Mouse (Mus musculus) thymus, postnatal 14 days (tissue): ENCODE results near the gene Creb5.

Experiments
- DNase-seq: peaks from one replicate; pipeline ENCODE4 v3.0.0; 2021

Creb5 gene

GRCm38 (mm10) chr6:53653706-53654360, 366.8 kb downstream of the Creb5 start:
- DNase-seq, result no peak

DNA sequence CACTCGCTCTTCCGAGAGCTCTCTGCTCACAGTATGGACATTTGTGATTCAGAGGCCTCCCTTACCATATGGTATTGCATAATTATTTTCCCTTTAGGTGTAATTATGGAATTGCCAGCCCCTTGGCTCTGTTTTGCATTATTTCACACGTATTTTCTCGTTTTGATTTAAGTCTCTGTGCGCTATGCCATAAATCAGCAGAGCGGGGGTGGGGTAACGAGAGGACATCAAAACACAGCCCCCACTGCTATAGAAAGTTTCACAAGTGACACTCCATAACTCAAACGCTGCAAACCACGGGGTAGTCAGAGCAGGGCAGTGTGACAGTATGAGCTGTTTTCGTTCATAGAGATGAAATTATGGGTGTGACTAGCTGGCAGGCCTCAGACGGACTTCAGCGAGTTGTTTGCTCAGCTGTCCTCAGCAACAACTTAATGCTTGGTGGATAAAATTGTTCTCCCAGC, 367.3 kb downstream of the Creb5 start:
- DNase-seq, result no peak

DNA sequence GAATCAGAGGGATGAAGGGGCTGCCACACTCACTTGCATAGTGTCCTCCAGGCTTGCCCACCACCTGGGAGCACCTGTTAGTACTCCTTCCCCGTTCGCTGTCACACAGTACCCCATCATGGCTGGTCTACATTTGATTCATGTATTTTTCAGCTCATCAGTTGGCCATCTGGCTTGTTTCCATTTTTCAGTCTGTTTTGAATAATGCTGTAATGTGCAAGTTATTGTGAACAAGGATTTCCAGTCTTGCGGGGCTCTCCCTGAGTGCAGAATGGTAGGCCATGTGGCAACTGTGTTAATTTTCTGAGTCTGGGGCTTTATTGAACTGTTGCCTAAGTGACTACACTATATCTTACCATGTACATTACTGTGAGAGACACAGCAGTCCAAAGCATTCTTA, 369.4 kb downstream of the Creb5 start:
- DNase-seq, result no peak

- DNase-seq, result no peak
These were observed 370.4 kb downstream of the Creb5 start for GRCm38 (mm10) chr6:53657483-53657882.

- DNase-seq, result no peak
These were observed 376.1 kb downstream of the Creb5 start for GRCm38 (mm10) chr6:53662858-53663833.

- DNase-seq, result no peak
These were observed 377.7 kb downstream of the Creb5 start for GRCm38 (mm10) chr6:53664759-53665158.

GRCm38 (mm10) chr6:53666503-53666902, 379.4 kb downstream of the Creb5 start:
- no peak for DNase-seq

DNA sequence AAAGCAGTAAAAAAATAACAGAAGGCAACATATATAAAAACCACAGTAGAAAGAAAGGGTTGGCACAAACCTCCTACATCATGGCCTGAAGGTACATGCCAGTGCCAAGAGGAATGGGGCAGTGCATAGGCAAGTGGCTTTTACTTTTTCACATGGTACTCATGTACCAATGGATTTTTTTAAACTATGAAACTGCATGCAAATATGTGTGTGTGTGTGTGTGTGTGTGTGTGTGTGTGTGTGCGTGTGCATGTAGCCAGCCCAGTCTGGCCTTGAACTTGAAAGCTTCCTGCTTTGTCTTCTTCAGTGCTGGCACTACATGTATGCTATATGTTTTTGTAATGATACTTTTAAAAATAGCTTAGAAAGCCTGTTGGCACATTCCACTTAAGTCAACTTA, 391.2 kb downstream of the Creb5 start:
- DNase-seq, result no peak

DNA sequence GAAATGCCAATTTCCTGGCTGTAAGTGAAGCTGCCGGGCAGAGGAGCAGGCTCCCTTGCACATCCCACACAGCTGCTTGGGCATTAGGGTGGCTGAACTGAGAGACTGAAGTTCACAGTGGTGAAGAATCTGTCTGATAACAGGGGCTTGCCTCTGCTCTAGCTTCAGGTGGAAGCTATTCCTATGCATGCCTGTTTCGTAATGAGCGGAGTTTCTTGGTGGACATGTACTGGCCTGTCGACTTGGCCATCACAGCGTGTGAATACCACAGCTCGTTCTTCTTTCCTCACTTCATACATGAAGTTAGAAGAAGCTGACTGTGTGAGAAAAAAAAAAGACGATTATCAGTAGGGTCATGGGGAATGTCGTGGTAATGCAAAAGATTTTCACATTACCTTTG, 393.0 kb downstream of the Creb5 start:
- no peak for DNase-seq

GRCm38 (mm10) chr6:53684416-53684815, 397.3 kb downstream of the Creb5 start:
- DNase-seq, result no peak

- no peak for DNase-seq
These were observed 398.3 kb downstream of the Creb5 start for GRCm38 (mm10) chr6:53685323-53685722.

DNA sequence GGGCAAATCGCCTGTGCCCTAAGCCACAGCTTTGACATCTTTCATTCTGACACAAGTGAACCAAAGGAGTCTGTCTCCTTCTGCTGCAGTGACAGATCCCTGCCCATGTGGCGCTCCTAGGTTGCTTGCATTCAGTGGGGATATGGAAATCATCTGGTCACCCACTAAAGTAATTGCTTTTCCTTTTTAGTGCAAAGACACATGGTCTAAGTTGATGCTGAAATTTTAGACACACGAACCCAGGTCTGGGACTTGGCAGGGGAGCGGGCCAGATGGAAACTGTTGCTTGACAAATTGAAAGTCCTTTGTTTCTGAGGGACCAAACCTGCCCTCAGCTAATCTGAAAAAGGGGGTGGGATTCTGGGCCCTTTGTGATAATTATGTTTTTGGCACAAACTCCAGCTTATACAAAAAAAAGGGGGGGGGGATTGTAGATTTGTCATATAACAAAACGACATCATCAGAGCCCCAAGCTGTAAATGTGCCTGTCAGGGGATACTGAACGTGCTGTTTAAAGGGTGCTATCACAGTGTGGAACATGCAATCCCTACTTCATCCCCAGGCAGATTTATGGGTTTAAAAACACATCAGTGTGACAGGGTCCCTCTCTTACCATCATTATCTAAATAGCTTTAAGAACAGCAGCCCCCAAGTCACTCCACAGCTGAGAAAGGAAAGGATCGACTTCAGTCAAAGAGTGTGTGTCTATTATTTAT, 401.9 kb downstream of the Creb5 start:
- no peak for DNase-seq

DNA sequence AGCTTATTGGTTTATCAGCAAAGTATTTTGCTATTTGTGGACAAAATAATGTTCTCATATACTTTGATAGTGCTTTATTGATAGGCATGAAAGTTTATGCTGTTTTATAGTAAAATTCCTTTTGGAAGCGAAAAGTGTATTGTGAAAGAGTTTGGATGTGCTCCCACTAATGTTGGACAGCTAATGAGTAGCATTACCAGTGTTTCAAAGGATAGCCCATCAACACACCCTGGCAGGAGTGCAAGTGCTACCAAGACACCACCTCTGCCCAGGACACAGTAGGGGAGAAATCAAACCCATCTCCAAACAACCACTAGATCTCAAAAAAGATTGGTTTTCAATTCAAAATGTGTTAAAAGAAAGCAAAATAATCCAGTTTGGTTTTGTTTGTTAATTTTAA, 403.9 kb downstream of the Creb5 start:
- no peak for DNase-seq

- DNase-seq, result no peak
These were observed 408.1 kb downstream of the Creb5 start for GRCm38 (mm10) chr6:53695216-53695615.

- DNase-seq, result no peak
These were observed 409.4 kb downstream of the Creb5 start for GRCm38 (mm10) chr6:53696471-53696870.

DNA sequence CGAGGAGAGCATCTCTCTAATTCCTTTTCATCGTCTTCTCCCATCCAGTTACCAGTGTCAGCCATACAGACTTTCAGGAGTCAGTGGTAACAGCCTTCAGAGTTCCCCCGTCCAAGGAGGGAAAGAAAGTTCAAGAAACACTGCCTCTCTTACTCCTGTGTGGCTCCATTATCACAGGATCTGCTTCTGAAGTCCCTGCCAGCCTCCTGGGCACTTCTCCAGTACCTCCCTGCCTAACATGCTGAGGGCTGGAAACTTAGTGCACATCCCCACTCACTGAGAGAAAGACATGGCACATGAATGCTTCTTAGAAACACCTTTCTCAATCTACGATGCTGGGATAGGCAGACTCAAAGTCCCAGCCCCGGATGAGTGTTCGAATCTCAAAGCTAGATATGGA, 409.9 kb downstream of the Creb5 start:
- DNase-seq, result no peak

DNA sequence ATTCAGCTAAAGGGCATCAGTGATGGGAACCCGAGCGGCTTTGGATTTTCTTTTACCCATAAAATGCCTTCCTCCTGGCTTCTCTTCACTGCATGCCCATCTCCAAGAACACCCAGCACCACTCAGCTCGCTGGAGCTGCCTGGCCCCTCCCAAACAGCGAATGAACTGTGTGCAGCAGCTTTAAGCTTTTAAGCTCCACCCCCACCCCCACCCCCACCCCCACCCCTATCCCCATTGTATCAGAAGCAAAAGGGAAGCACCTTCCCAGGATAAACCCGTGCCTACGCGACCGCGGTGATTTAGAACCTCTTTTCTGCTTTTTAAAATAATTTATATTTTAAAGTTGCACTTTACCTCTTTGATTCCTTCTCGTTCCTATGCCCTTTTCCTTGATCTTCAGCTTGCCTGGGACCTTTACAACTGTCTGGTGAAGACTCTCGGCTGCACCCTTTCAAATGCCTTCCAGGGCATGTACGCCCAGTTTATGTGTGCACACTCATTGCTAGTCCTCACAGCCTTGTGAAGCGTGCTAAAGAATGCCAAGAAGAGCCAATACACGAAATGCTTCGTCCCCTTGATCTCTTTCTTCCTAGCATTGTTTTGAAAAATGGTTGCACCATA, 411.2 kb downstream of the Creb5 start:
- no peak for DNase-seq

- DNase-seq, result no peak
These were observed 417.4 kb downstream of the Creb5 start for GRCm38 (mm10) chr6:53704440-53704839.

DNA sequence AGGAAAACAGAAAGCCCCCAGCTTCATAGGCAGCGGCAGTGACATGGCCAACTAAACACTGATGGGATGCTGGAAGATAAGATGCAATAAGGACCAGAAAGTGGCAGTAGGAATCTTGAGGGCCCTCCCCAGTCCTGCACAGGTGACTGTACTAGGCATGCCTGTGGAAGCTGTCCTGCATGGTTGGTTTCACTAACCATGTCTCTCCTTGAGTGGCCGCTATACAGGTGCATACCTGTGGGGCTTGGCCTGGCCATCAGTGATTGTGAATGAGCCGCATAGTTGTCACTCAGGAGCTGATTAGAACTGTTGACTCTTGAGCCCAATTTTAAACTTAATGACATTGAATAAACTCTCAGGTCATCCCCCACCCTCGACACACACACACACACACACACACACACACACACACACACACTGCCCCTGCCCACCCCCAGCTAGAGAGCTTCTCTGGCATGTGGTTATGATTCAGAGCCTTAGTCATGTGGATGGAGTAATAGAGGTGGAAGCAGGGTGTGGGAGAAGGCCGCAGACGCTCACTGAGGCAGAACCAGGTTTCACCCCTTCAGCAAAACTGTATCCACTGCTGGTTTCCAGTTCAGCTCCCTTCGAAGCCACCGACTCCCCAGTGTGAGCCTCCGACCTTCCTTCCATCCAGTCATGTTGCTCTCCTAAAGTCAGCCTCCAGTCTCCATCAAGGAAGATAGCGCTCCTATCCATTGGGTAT, 419.7 kb downstream of the Creb5 start:
- DNase-seq, result no peak

GRCm38 (mm10) chr6:53707795-53708194, 420.7 kb downstream of the Creb5 start:
- no peak for DNase-seq

- DNase-seq, result no peak
These were observed 422.8 kb downstream of the Creb5 start for GRCm38 (mm10) chr6:53709694-53710442.
